Mouse (Mus musculus): Measurements from ENCODE around the gene Tmem140. TPM values are rescaled to one million over a fixed set of nuclear protein-coding genes. Genes with fewer than 3 reads are reported as not detected.
A peak's percentile ranks its signal among the peaks of the same experiment; 100 is the strongest.

Gene Tmem140
- polyA plus RNA-seq, 1 experiment from 2014 or later: 2.8 TPM

GRCm38 (mm10) chr6:34874101-34874921 is 11.4 kb downstream of the Tmem140 start:
- H3K27me3 ChIP-seq (ENCODE audit: control insufficient read depth, insufficient read depth, low read length): no peaks in the 10 kb centered on the region
- peaks cover 42% of the 10 kb centered on the region for H3K4me1 ChIP-seq (ENCODE audit: control insufficient read depth, insufficient read depth, low read length)
- 54% methylated on average over 21 of the region's 21 CpGs for WGBS
- no peak overlapping the region for H3K4me2 ChIP-seq (ENCODE audit: low read depth, low read length)
- peak overlapping the region; percentile 64 for H3K27ac ChIP-seq (ENCODE audit: low read length)
- no peaks in the 10 kb centered on the region for H3K36me3 ChIP-seq (ENCODE audit: control insufficient read depth, insufficient read depth, low read length)
- H3K9ac ChIP-seq (ENCODE audit: low read length): peak overlapping the region; percentile 33
- no peaks in the 10 kb centered on the region for H3K9me3 ChIP-seq (replicated peaks; ENCODE audit: control insufficient read depth, low read length)
- ATAC-seq (ENCODE audit: insufficient read depth, low FRiP score): peak; percentile 5; the same call in 1 of the 2 replicates
- no peak overlapping the region for H3K4me3 ChIP-seq (replicated peaks; ENCODE audit: low read length)

GRCm38 (mm10) chr6:34875268-34875761 is 12.4 kb downstream of the Tmem140 start:
- Histone ChIP-seq H3K4me1 (ENCODE audit: control insufficient read depth, insufficient read depth, low read length) (peaks cover 39% of the 10 kb centered on the region), H3K27me3 (ENCODE audit: control insufficient read depth, insufficient read depth, low read length) (no peaks in the 10 kb centered on the region), H3K27ac (ENCODE audit: low read length) (peak overlapping the region; percentile 64; the same call in 1 of the 2 replicates), H3K4me3 (replicated peaks; ENCODE audit: low read length) (no peak overlapping the region), H3K9ac (ENCODE audit: low read length) (0 out of 2 replicates have a peak overlapping the region, but pooled peaks have one; percentile 18), H3K4me2 (ENCODE audit: low read depth, low read length) (no peak overlapping the region), H3K9me3 (replicated peaks; ENCODE audit: control insufficient read depth, low read length) (no peaks in the 10 kb centered on the region), H3K36me3 (ENCODE audit: control insufficient read depth, insufficient read depth, low read length) (no peaks in the 10 kb centered on the region)
- 81% methylated on average over 15 of the region's 15 CpGs for WGBS
- ATAC-seq (ENCODE audit: insufficient read depth, low FRiP score): no peak

GRCm38 (mm10) chr6:34875966-34876834 is 13.3 kb downstream of the Tmem140 start:
- Histone ChIP-seq H3K9me3 (replicated peaks; ENCODE audit: control insufficient read depth, low read length) (no peaks in the 10 kb centered on the region), H3K27ac (ENCODE audit: low read length) (peak overlapping the region; percentile 64), H3K4me1 (ENCODE audit: control insufficient read depth, insufficient read depth, low read length) (peaks cover 35% of the 10 kb centered on the region), H3K9ac (ENCODE audit: low read length) (peak overlapping the region; percentile 92; the same call in 1 of the 2 replicates), H3K27me3 (ENCODE audit: control insufficient read depth, insufficient read depth, low read length) (no peaks in the 10 kb centered on the region), H3K36me3 (ENCODE audit: control insufficient read depth, insufficient read depth, low read length) (no peaks in the 10 kb centered on the region), H3K4me3 (replicated peaks; ENCODE audit: low read length) (no peak overlapping the region), H3K4me2 (ENCODE audit: low read depth, low read length) (peak overlapping the region; percentile 71)
- no peak for ATAC-seq (ENCODE audit: insufficient read depth, low FRiP score)
- WGBS: 53% methylated on average over 12 of the region's 12 CpGs

GRCm38 (mm10) chr6:34876835-34877156 is 13.8 kb downstream of the Tmem140 start:
- Histone ChIP-seq H3K4me2 (ENCODE audit: low read depth, low read length) (peak overlapping the region; percentile 71), H3K9me3 (replicated peaks; ENCODE audit: control insufficient read depth, low read length) (no peaks in the 10 kb centered on the region), H3K27me3 (ENCODE audit: control insufficient read depth, insufficient read depth, low read length) (no peaks in the 10 kb centered on the region), H3K27ac (ENCODE audit: low read length) (peak overlapping the region; percentile 95), H3K4me3 (replicated peaks; ENCODE audit: low read length) (peak overlapping the region; percentile 77), H3K4me1 (ENCODE audit: control insufficient read depth, insufficient read depth, low read length) (peaks cover 35% of the 10 kb centered on the region), H3K9ac (ENCODE audit: low read length) (peak overlapping the region; percentile 92), H3K36me3 (ENCODE audit: control insufficient read depth, insufficient read depth, low read length) (no peaks in the 10 kb centered on the region)
- WGBS: 37% methylated on average over 2 of the region's 2 CpGs
- ATAC-seq (ENCODE audit: insufficient read depth, low FRiP score): no peak

- H3K4me2 ChIP-seq (ENCODE audit: low read depth, low read length): peak within 1 kb of the TSS; percentile 71
- no peaks in the 10 kb centered on the region for H3K27me3 ChIP-seq (ENCODE audit: control insufficient read depth, insufficient read depth, low read length)
- no peaks in the 10 kb centered on the region for H3K36me3 ChIP-seq (ENCODE audit: control insufficient read depth, insufficient read depth, low read length)
- H3K4me1 ChIP-seq (ENCODE audit: control insufficient read depth, insufficient read depth, low read length): peaks cover 35% of the 10 kb centered on the region
- ATAC-seq (ENCODE audit: insufficient read depth, low FRiP score): peak; percentile 91
- H3K27ac ChIP-seq (ENCODE audit: low read length): peak within 1 kb of the TSS; percentile 95
- H3K4me3 ChIP-seq (replicated peaks; ENCODE audit: low read length): peak within 1 kb of the TSS; percentile 77
- H3K9me3 ChIP-seq (replicated peaks; ENCODE audit: control insufficient read depth, low read length): no peaks in the 10 kb centered on the region
- H3K9ac ChIP-seq (ENCODE audit: low read length): peak within 1 kb of the TSS; percentile 92
- under 1% methylated on average over 56 of the region's 56 CpGs for WGBS
Observed at GRCm38 (mm10) chr6:34877509-34878321, 14.8 kb downstream of the Tmem140 start, which contains the start of gene Cyren. Cyren (minus strand) TSS chr6:34878060.

GRCm38 (mm10) chr6:34879101-34879740 is 16.3 kb downstream of the Tmem140 start:
- Histone ChIP-seq H3K4me3 (replicated peaks; ENCODE audit: low read length) (no peak overlapping the region), H3K4me1 (ENCODE audit: control insufficient read depth, insufficient read depth, low read length) (peaks cover 31% of the 10 kb centered on the region), H3K27ac (ENCODE audit: low read length) (no peak overlapping the region), H3K36me3 (ENCODE audit: control insufficient read depth, insufficient read depth, low read length) (no peaks in the 10 kb centered on the region), H3K4me2 (ENCODE audit: low read depth, low read length) (no peak overlapping the region), H3K9ac (ENCODE audit: low read length) (no peak overlapping the region), H3K9me3 (replicated peaks; ENCODE audit: control insufficient read depth, low read length) (no peaks in the 10 kb centered on the region), H3K27me3 (ENCODE audit: control insufficient read depth, insufficient read depth, low read length) (no peaks in the 10 kb centered on the region)
- ATAC-seq (ENCODE audit: insufficient read depth, low FRiP score): no peak
- WGBS: 90% methylated on average over 16 of the region's 16 CpGs

- no peak for ATAC-seq (ENCODE audit: insufficient read depth, low FRiP score)
- Histone ChIP-seq H3K27me3 (ENCODE audit: control insufficient read depth, insufficient read depth, low read length) (no peaks in the 10 kb centered on the region), H3K36me3 (ENCODE audit: control insufficient read depth, insufficient read depth, low read length) (no peaks in the 10 kb centered on the region), H3K9me3 (replicated peaks; ENCODE audit: control insufficient read depth, low read length) (no peaks in the 10 kb centered on the region), H3K4me3 (replicated peaks; ENCODE audit: low read length) (no peak overlapping the region), H3K9ac (ENCODE audit: low read length) (no peak overlapping the region), H3K4me2 (ENCODE audit: low read depth, low read length) (no peak overlapping the region), H3K27ac (ENCODE audit: low read length) (no peak overlapping the region), H3K4me1 (ENCODE audit: control insufficient read depth, insufficient read depth, low read length) (peaks cover 24% of the 10 kb centered on the region)
- 54% methylated on average over 6 of the region's 6 CpGs for WGBS
Observed at GRCm38 (mm10) chr6:34879911-34880475, 17.0 kb downstream of the Tmem140 start.

GRCm38 (mm10) chr6:34884724-34885123 is 21.8 kb downstream of the Tmem140 start:
- Histone ChIP-seq H3K27me3 (ENCODE audit: control insufficient read depth, insufficient read depth, low read length) (no peaks in the 10 kb centered on the region), H3K4me1 (ENCODE audit: control insufficient read depth, insufficient read depth, low read length) (no peaks in the 10 kb centered on the region), H3K9me3 (replicated peaks; ENCODE audit: control insufficient read depth, low read length) (no peaks in the 10 kb centered on the region), H3K27ac (ENCODE audit: low read length) (no peak overlapping the region), H3K4me2 (ENCODE audit: low read depth, low read length) (no peak overlapping the region), H3K4me3 (replicated peaks; ENCODE audit: low read length) (no peak overlapping the region), H3K9ac (ENCODE audit: low read length) (no peak overlapping the region), H3K36me3 (ENCODE audit: control insufficient read depth, insufficient read depth, low read length) (0 out of 2 replicates have a peak, but pooled peaks cover 5% of the 10 kb centered on the region)
- ATAC-seq (ENCODE audit: insufficient read depth, low FRiP score): no peak; the same call in 1 of the 2 replicates
- WGBS: 77% methylated on average over 7 of the region's 7 CpGs

All from stomach, embryonic 16.5 days (tissue).